Mouse (Mus musculus): Measurements from ENCODE around the gene Acadm.
A peak's percentile ranks its signal among the peaks of the same experiment; 100 is the strongest.

The Acadm gene

DNA sequence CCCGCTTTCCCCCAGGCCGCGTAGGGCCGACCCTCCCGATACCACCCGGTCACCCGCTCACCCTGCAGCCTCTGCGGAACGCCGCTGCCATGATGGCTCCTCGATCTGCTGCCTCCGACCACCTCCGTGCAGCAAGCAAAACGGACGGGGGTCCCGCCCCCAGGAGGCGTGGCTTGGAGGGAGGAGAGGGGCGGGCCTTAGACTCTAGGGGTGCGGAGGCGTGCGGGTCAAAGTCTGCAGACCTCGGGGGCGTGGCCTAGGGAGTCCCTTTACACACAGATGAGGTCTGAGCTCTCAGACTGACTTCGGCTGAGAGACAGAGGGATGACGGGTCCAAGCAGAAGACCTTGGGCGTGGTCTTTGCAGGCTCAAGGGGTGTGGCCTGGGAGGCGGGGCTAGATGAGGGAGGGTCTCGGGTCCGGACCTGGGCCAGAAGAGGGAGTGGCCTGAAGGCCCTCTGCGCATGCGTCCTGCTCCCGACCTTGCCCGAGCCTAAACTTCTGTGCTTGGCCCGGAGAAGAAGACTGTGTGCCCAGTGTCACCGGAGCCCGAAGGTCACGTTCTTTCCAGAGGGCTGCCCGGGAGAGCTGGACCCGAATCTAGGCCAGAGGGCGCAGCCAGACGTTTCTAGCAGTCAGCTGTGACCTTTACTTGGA is at the start of gene Acadm:
Gene Acadm, minus strand, starts transcription at position 298 of the 656 bp plus-strand sequence.
- DNase-seq (ENCODE audit: low read depth), result peak; percentile 96

GRCm38 (mm10) chr3:153984428-153985340 is 40.3 kb upstream of the Acadm start:
- peak; percentile 14 for DNase-seq (ENCODE audit: low read depth)

DNA sequence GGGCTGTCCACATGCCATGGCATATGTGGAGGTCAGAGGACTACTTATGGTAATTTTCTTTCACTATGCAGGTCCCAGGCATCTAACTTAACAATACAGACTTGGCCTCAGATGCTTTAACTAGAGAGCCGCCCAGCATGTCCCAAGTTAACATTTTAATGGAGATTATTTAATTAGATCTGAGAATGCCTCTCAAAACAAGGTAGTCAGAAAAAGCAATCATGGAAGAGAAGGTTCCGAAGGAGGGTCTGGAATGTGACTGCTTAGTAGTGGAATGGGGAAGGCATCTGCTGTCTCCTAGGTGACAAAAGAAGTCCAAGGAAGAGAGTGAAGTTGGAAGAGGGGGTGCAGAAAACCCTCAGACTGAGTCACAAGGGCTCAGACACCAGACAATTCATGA is 36.2 kb upstream of the Acadm start:
- DNase-seq (ENCODE audit: low read depth), result no peak

- DNase-seq (ENCODE audit: low read depth), result no peak
These were observed 31.4 kb upstream of the Acadm start for GRCm38 (mm10) chr3:153975791-153976190.

DNA sequence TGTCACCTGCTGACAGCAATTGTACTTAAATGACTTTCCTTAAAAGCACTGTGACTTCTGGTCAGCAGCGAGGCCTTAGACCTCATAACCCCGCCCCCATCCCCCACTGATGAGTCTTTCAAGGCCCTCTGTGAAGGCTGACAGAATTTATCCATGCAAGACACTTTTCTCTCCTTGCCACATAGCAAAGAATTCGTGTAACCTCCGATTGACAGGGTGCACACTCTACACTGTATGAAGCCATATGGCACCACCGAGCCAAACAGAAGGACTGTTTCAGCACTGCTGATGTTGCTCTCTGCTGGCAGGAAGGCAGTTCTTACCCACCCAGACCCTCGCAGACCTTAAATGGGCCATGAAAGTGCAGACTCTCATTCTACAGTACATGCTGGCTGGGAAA is 30.6 kb upstream of the Acadm start:
- DNase-seq (ENCODE audit: low read depth), result no peak

DNA sequence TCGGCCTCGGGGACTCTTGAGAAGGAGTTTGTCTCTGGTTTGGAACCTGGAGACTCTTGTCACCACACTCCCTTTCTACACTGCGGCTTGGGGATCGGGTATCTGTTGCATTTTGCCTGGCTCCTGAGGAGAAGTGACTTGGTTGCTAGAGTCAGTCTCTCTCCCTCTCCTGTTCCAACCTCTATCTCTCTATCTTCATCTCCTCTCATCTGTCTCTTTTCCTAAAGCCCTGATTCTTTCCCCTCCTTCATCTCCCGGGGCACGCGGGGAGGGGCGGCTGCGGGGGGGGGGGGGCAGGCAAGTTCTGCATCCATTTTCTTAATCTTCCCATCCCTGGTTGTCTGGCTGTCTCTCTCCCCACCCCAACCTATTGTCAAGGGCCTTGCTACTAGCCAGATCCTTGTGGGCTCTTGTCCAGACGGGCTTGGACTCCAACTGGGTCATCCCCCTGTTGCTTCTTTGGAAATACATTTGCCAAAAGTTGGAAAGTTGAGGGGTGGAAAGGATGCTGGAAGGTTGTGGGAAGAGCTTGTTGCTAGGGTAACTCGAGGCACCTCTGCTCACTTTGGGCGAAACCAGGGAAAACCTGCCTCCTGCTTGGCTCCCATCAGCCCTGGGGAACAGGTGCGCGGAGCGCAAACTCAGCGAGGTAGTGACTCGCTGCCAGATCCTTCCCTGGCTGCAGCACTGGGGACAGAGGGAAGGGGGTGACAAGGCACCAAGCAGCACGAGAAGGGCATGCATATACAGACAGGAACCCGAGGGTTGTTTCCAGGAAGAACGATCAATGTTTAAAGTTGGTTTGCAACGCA is 29.7 kb upstream of the Acadm start:
- no peak for DNase-seq (ENCODE audit: low read depth)

- DNase-seq (ENCODE audit: low read depth), result no peak
These were observed 28.9 kb upstream of the Acadm start, which contains the start of gene Slc44a5 for GRCm38 (mm10) chr3:153973171-153973948. Gene Slc44a5 (plus strand): TSS chr3:153973436.

- no peak for DNase-seq (ENCODE audit: low read depth)
These were observed 25.0 kb upstream of the Acadm start for GRCm38 (mm10) chr3:153969451-153969850.

DNA sequence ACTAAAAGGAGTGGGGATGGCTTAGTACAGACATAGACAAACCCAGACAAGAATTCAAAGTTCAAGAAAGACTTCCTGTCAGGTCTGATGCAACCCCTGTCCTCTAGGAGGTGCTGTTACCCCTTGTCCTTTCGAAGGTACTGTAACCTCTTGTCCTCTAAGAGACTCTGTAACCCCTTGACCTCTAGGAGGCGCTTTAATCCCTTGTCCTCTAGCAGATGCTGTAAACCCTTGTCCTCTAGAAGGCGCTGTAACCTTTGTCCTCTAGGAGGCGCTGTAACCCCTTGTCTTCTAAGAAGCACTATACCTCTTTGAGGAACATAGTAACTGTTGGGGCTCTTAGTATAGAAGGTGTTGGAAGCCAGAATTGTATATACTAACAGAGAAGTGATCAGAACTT is 24.1 kb upstream of the Acadm start:
- peak; percentile 63 for DNase-seq (ENCODE audit: low read depth)

GRCm38 (mm10) chr3:153967447-153967846 is 23.0 kb upstream of the Acadm start:
- DNase-seq (ENCODE audit: low read depth), result no peak

- DNase-seq (ENCODE audit: low read depth), result peak; percentile 38
These were observed 17.4 kb upstream of the Acadm start for GRCm38 (mm10) chr3:153961632-153962389.

DNA sequence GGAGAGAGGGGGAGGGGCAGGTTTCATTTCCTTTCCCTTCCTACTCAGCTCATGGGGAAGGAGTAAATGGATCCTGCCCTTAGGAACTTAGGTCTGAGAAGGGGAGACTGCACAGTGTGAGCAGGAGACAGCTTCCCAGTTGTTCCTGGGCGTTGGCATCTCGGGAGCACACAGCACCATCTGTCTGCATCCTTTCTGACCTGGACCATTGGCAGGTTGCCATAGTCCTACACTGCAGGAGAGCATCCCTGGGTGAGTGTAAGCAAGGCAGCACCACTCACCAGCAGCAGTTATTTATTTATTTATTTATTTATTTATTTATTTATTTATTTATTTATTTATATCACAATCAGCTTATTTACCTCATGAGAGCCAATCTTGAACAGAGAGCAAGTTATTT is 16.5 kb upstream of the Acadm start:
- no peak for DNase-seq (ENCODE audit: low read depth)

GRCm38 (mm10) chr3:153959731-153960207 is 15.3 kb upstream of the Acadm start:
- DNase-seq (ENCODE audit: low read depth), result no peak

GRCm38 (mm10) chr3:153959035-153959730 is 14.8 kb upstream of the Acadm start:
- DNase-seq (ENCODE audit: low read depth), result peak; percentile 77

- DNase-seq (ENCODE audit: low read depth), result no peak
These were observed 13.5 kb upstream of the Acadm start for GRCm38 (mm10) chr3:153957916-153958315.

GRCm38 (mm10) chr3:153948176-153948575 is 3.7 kb upstream of the Acadm start:
- no peak for DNase-seq (ENCODE audit: low read depth)

- no peak for DNase-seq (ENCODE audit: low read depth)
These were observed 2.8 kb upstream of the Acadm start for GRCm38 (mm10) chr3:153947271-153947670.

GRCm38 (mm10) chr3:153943901-153944334 is 514 bp downstream of the Acadm start:
- no peak for DNase-seq (ENCODE audit: low read depth)

DNA sequence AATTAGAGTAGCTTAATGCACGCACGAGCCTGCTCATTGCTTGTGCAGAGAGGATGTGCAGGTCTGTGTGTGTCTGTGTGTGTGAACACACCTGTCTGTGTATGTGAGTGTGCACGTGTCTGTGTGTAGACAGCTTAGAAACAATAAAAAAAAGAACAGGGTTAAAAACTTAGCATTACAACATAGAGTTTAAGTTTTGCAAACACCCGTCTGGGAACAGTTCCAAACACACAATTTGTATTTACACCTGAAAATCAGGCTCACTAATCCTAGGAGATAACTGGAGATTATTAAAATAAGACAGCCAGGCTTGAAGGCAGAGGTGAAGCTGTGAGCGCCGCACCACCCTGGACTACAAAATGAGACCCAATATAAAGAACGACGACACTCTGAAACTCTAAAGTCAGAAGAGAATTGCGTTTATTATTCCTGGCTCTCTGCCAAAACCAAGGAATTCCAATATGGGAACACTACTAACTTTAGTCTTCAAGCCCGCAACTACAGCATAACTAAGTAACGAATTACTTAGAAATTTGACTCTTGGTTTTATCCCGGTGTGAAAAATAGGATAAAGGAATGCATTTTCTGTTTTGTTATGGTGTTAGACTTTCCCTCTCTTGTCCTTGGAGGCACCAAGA is 1.3 kb downstream of the Acadm start:
- DNase-seq (ENCODE audit: low read depth), result no peak

All from naive thymus-derived CD4-positive, alpha-beta T cell, adult 2 months (primary cell).